Mouse (Mus musculus) T-cell, adult 66 days (primary cell): ENCODE measurements around the gene Gm5773. TPM values are rescaled to one million over a fixed set of nuclear protein-coding genes. Genes with fewer than 3 reads are reported as not detected.

Source experiments
- total RNA-seq, 2 experiments: library from RNA; stranded (reverse); gene quantifications; 3 replicates in 1 of 2; 4 replicates in 1 of 2; pipeline ENCODE4 v1.2.4; 2023

Gene Gm5773
- not detected for total RNA-seq

GRCm38 (mm10) chr3:93772700-93773099 is at the start of gene Gm5773:
Gm5773 (plus strand) TSS chr3:93773000.

GRCm38 (mm10) chr3:93796098-93796497 is 23.3 kb downstream of the Gm5773 start, which contains the start of gene Tdpoz4:
Tdpoz4 (plus strand) TSS chr3:93796398.

Other genes with a start within 250 kb of the Gm5773 start
- 100 to 1,000 TPM; 236 to 292 TPM for gene S100a10, start 217.9 kb upstream of the Gm5773 start, total RNA-seq
- gene Tdpoz2, start 120.3 kb upstream of the Gm5773 start, total RNA-seq = not detected
- gene Tdpoz1, start 96.7 kb upstream of the Gm5773 start, total RNA-seq = not detected
- not detected for gene Gm37596, start 79.9 kb upstream of the Gm5773 start, total RNA-seq
- gene Tdpoz4, start 23.4 kb downstream of the Gm5773 start, total RNA-seq = not detected
- not detected for gene Tdpoz3, start 53.0 kb downstream of the Gm5773 start, total RNA-seq
- gene Gm9117, start 170.5 kb downstream of the Gm5773 start, total RNA-seq = not detected
- not detected for gene Tdpoz5, start 188.3 kb downstream of the Gm5773 start, total RNA-seq